8 mouse cellular contexts compared by ENCODE assay signal in genomic region chr11:115367395-115367944, GRCm38 (mm10). TPM values are rescaled to one million over a fixed set of nuclear protein-coding genes. Genes with fewer than 3 reads are reported as not detected.
DNase-seq lines count a peak whose midpoint lies in the region; ATAC-seq and TF ChIP-seq lines count a peak whose summit lies in the region.

Gene Hid1, minus strand, starts transcription at chr11:115367756.

- TF ChIP-seq CTCF in liver, postnatal 0 days (IDR thresholded peaks at IDR 0.05; ENCODE audit: low read depth) = no peak

- peaks cover 9% of the 10 kb centered on the region; the same call in 1 of the 2 replicates for H3K27me3 ChIP-seq in forebrain, embryonic 13.5 days
- H3K27me3 ChIP-seq in liver, postnatal 0 days (ENCODE audit: insufficient read depth, low read length) = peaks cover 33% of the 10 kb centered on the region
- no peaks in the 10 kb centered on the region for H3K27me3 ChIP-seq in neural tube, embryonic 14.5 days (ENCODE audit: control insufficient read depth, insufficient read depth, low read length)

- intact Hi-C loops in heart, postnatal 14 days (cut with DNase I) = no loop called here

- 0 out of 4 replicates have a peak, but pooled peaks cover 0 to 2% of the 10 kb centered on the region in 2 experiments for H3K4me1 ChIP-seq in ES-E14 (ENCODE audit: control insufficient read depth in 2 of 2, insufficient read depth in 2 of 2, low read length in 2 of 2, poor library complexity in 1 of 2)
- peaks cover 16% of the 10 kb centered on the region for H3K4me1 ChIP-seq in forebrain, embryonic 13.5 days
- peaks cover 9% of the 10 kb centered on the region for H3K4me1 ChIP-seq in liver, postnatal 0 days (ENCODE audit: insufficient read depth)
- no peaks in the 10 kb centered on the region for H3K4me1 ChIP-seq in neural tube, embryonic 14.5 days (ENCODE audit: control insufficient read depth, insufficient read depth, low read length)

- H3K9ac ChIP-seq in ES-E14 (ENCODE audit: insufficient read depth, low read depth, low read length, poor library complexity, severe bottlenecking) = peak within 1 kb of the TSS; percentile 37
- peak within 1 kb of the TSS; percentile 82 for H3K9ac ChIP-seq in forebrain, embryonic 13.5 days
- peak within 1 kb of the TSS; percentile 21; the same call in 1 of the 2 replicates for H3K9ac ChIP-seq in liver, postnatal 0 days (replicated peaks)
- H3K9ac ChIP-seq in neural tube, embryonic 14.5 days (replicated peaks; ENCODE audit: low read depth, low read length) = peak within 1 kb of the TSS; percentile 65

- in situ Hi-C loops in ES-E14 (cut with MboI; ENCODE audit: low sequenced_read_pairs in 2 of 2, unreplicated experiment in 2 of 2) = no loop called here

- H3K4me2 ChIP-seq in forebrain, embryonic 13.5 days = peak within 1 kb of the TSS; percentile 99
- peak within 1 kb of the TSS; percentile 83 for H3K4me2 ChIP-seq in liver, postnatal 0 days (ENCODE audit: low read depth, low read length)
- peak within 1 kb of the TSS; percentile 89 for H3K4me2 ChIP-seq in neural tube, embryonic 14.5 days (ENCODE audit: low read depth, low read length)

- WGBS in forebrain, embryonic 13.5 days = under 1% methylated on average over 32 of the region's 39 CpGs
- under 1% methylated on average over 39 of the region's 39 CpGs for WGBS in large intestine, adult 2 months
- WGBS in liver, postnatal 0 days (ENCODE audit: insufficient replicate concordance) = 2% methylated on average over 29 of the region's 39 CpGs
- under 1% methylated on average over 39 of the region's 39 CpGs for WGBS in neural tube, embryonic 14.5 days

- DNase-seq in ES-E14 (ENCODE audit: low read depth, low spot score) = no peak
- DNase-seq in heart, postnatal 14 days = peak; percentile 77 to 82
- no peak for DNase-seq in large intestine, adult 2 months (ENCODE audit: low read depth, low spot score)
- peak; percentile 84 for DNase-seq in liver, postnatal 0 days
- DNase-seq in testis, postnatal 14 days (ENCODE audit: low spot score) = peak; percentile 77

- H3K4me3 ChIP-seq in ES-E14 (ENCODE audit: insufficient read depth in 1 of 2, low read depth in 1 of 2, low read length in 2 of 2, poor library complexity in 1 of 2, severe bottlenecking in 1 of 2) = peak within 1 kb of the TSS; percentile 69 to 79
- H3K4me3 ChIP-seq in forebrain, embryonic 13.5 days = peak within 1 kb of the TSS; percentile 71
- peak within 1 kb of the TSS; percentile 45 for H3K4me3 ChIP-seq in liver, postnatal 0 days (ENCODE audit: low read depth, low read length)
- peak within 1 kb of the TSS; percentile 69 for H3K4me3 ChIP-seq in neural tube, embryonic 14.5 days (ENCODE audit: low read depth, low read length)

- no peak within 1 kb of the TSS for H3K27ac ChIP-seq in ES-E14 (ENCODE audit: insufficient read depth, low read depth, low read length, poor library complexity, severe bottlenecking)
- peak within 1 kb of the TSS; percentile 80 for H3K27ac ChIP-seq in forebrain, embryonic 13.5 days
- no peak within 1 kb of the TSS for H3K27ac ChIP-seq in liver, postnatal 0 days (ENCODE audit: low read depth)
- peak within 1 kb of the TSS; percentile 74 for H3K27ac ChIP-seq in neural tube, embryonic 14.5 days (ENCODE audit: low read depth, low read length)

- TF ChIP-seq EP300 in liver, postnatal 0 days (IDR thresholded peaks at IDR 0.05; ENCODE audit: low read depth) = no peak

- no peaks in the 10 kb centered on the region for H3K36me3 ChIP-seq in ES-E14 (ENCODE audit: control insufficient read depth, insufficient read depth, low read length, poor library complexity, severe bottlenecking)
- no peaks in the 10 kb centered on the region for H3K36me3 ChIP-seq in forebrain, embryonic 13.5 days (ENCODE audit: poor library complexity, severe bottlenecking)
- H3K36me3 ChIP-seq in liver, postnatal 0 days (replicated peaks; ENCODE audit: insufficient read depth, low read length) = no peaks in the 10 kb centered on the region
- no peaks in the 10 kb centered on the region for H3K36me3 ChIP-seq in neural tube, embryonic 14.5 days (ENCODE audit: control insufficient read depth, insufficient read depth, low read length)

- ATAC-seq in cerebellum, adult (ENCODE audit: insufficient number of reproducible peaks, low FRiP score, low TSS enrichment) = peak; percentile 73; the same call in 1 of the 2 replicates
- peak; percentile 88 for ATAC-seq in forebrain, embryonic 13.5 days
- peak; percentile 70 for ATAC-seq in liver, postnatal 0 days
- ATAC-seq in neural tube, embryonic 14.5 days (ENCODE audit: low read depth) = peak; percentile 78

- H3K9me3 ChIP-seq in ES-E14 (ENCODE audit: control insufficient read depth, insufficient read depth, low read depth, low read length) = no peaks in the 10 kb centered on the region
- H3K9me3 ChIP-seq in forebrain, embryonic 13.5 days (replicated peaks) = no peaks in the 10 kb centered on the region
- no peaks in the 10 kb centered on the region for H3K9me3 ChIP-seq in liver, postnatal 0 days (ENCODE audit: low read length)
- no peaks in the 10 kb centered on the region for H3K9me3 ChIP-seq in neural tube, embryonic 14.5 days (ENCODE audit: control insufficient read depth, low read length)

TF ChIP-seq in ES-E14, 5 proteins besides CTCF, POLR2A, EP300 and RAD21:
- TF ChIP-seq CHD2 (IDR thresholded peaks at IDR 0.05; ENCODE audit: low read depth, low read length) (no peak), MAFK (IDR thresholded peaks at IDR 0.05; ENCODE audit: insufficient read depth, low read depth, low read length) (no peak), ZC3H11A (IDR thresholded peaks at IDR 0.05; ENCODE audit: borderline replicate concordance, low read depth, low read length) (no peak)

RNA-seq across cellular contexts. Expression of gene Hid1, which starts in this region (rescaled TPM):
- 2.4 and 2.8 TPM in 2 replicates for total RNA-seq in ES-E14 (2012; rRNA removed)
- polyA plus RNA-seq in forebrain, embryonic 13.5 days (2015; fragmentation: Nextera tagmentation; extraction: Ambion mirVana) = 32.9 and 36.4 TPM in 2 replicates
- total RNA-seq in heart, postnatal 14 days (2021) = 1 to 10 TPM; 5.2 to 6.6 TPM
- polyA plus RNA-seq in large intestine, adult 2 months (2012; rRNA removed) = 25.7 and 34.6 TPM in 2 replicates
- polyA plus RNA-seq in liver, postnatal 0 days (2015; fragmentation: Nextera tagmentation; extraction: Ambion mirVana) = 1.1 and 1.2 TPM in 2 replicates
- polyA plus RNA-seq in neural tube, embryonic 14.5 days (2014; fragmentation: Nextera tagmentation; extraction: Ambion mirVana) = 41.7 and 45.7 TPM in 2 replicates

Comparison
In these comparisons a context has a peak if more than half of its experiments do, and no peak if none do; other contexts are left out.
1. RNA of gene Hid1 (polyA plus RNA-seq): 41.7 to 45.7 TPM in neural tube, embryonic 14.5 days, 32.9 to 36.4 TPM in forebrain, embryonic 13.5 days and 25.7 to 34.6 TPM in large intestine, adult 2 months; 1.1 to 1.2 TPM in liver, postnatal 0 days; every median in the first group is over 10 times any median in the second.
2. DNase-seq: peak in heart, postnatal 14 days (2 of 2), liver, postnatal 0 days (single experiment) and testis, postnatal 14 days (single experiment); none in ES-E14 (single experiment) and large intestine, adult 2 months (single experiment).
3. H3K27ac ChIP-seq: peak in forebrain, embryonic 13.5 days (single experiment) and neural tube, embryonic 14.5 days (single experiment); none in ES-E14 (single experiment) and liver, postnatal 0 days (single experiment).
4. H3K9ac ChIP-seq: peak in every context shown above with its lines; median percentile 82 in forebrain, embryonic 13.5 days; 65 in neural tube, embryonic 14.5 days; 37 in ES-E14; 21 in liver, postnatal 0 days.
5. Peak in every context shown above with its lines, with median percentiles within 50 percentile points of each other: H3K4me3 ChIP-seq, ATAC-seq and H3K4me2 ChIP-seq.